Mouse (Mus musculus): ENCODE results near the gene Nt5dc3. TPM values are rescaled to one million over a fixed set of nuclear protein-coding genes. Genes with fewer than 3 reads are reported as not detected.

The Nt5dc3 gene
- 10 to 100 TPM; 83.9 to 93.6 TPM for total RNA-seq (2021)
- long read RNA-seq, experiment 1, full-length matches to known transcripts, result 19 of 38 reads
- long read RNA-seq, experiment 1, partial matches to known transcripts, result 3 of 38 reads
- long read RNA-seq, experiment 1, other reads (novel, unspliced or antisense), result 16 of 38 reads
- long read RNA-seq, experiment 2, full-length matches to known transcripts, result 24 of 33 reads
- long read RNA-seq, experiment 2, partial matches to known transcripts, result 2 of 33 reads
- long read RNA-seq, experiment 2, other reads (novel, unspliced or antisense), result 7 of 33 reads

DNA sequence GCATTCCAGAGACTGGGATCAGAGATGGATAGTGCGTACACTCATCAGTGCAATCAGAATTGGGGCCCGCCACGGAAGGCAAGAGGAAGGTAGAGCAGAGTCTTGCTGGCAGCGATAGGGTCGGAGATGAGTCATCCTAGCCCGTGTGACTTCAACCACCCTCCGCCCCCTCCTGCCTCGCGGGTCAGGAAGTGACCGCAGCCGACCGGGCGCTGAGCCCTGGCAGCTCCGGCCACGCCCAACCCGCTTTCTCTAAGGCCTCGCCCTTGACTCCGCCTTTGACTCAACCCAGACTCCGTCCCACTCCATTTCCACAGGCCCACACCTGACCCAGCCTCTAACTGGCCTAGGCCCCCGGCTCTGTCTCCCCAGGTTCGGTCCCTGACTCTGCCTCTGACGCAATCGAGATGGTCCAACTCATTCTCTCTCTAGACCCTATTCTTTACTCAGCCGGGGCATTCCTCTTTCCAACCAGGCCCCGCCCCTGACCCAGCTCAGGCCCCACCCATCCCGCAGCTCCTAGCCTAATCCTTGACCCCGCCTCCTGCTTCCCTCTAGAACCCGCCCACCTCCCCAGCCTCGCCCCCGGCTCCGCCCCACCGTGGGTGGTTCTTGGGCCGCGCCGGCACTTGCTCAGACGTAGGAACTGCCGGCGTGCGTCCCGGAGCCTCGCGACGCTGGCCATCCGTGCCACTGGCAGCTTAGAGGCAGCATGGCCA is at the start of gene Nt5dc3:
Gene Nt5dc3 (plus strand): TSS at position 608 of the 719 bp plus-strand sequence.
- intact Hi-C loops (cut with DNase I), result loop anchor here (1.0 to 10.0 kb wide), 5 partner anchors 40 to 709 kb away; partner anchors contain the start of genes Hsp90b1 and Ttc41
- no peak; the same call in 1 of the 2 replicates for TF ChIP-seq CTCF (IDR thresholded peaks at IDR 0.05)
- peak; percentile 91 to 93 for DNase-seq (ENCODE audit: extremely low spot score in 1 of 2, low spot score in 2 of 2)
- H3K27ac ChIP-seq, result peak within 1 kb of the TSS; percentile 86
- H3K4me3 ChIP-seq, result peak within 1 kb of the TSS; percentile 64

DNA sequence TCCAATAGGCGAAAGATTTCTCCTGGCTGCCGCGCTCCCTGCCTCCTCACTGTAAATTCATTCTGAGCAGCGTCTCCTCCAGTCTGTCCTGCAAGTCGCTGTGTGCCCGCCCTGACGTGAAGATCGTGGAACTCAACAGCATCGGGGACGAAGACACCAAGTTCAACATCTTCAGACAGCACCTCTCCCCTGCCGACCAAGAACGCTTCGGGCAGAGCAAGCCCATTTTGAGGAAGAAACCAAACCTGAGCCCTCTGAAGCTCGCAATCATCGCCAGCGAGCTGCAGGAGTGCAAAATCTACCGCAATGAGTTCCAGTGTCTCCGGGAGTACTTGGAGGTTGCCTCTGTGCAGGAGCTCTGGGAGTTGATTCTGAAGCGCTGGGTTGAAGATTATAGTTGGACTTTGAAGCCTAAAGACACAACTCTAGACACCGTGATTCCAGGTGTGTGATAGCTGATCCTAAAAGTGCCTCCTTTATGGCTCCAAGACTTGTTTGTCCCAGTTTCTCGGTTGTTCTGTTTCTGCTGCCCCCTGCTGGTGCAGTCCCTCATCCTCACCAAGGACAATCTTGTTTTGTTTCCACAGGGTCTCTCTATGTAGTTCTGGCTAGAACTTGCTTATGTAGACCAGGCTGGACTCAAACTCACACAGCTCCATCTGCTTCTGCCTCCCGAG is 47.8 kb upstream of the Nt5dc3 start:
- Histone ChIP-seq H3K27ac (peak overlapping the region; percentile 71), H3K4me3 (peak overlapping the region; percentile 53)
- intact Hi-C loops (cut with DNase I), result loop anchor here (2.0 to 5.0 kb wide), 3 partner anchors 24 to 94 kb away; partner anchors contain the start of gene Nt5dc3
- DNase-seq (ENCODE audit: extremely low spot score in 1 of 2, low spot score in 2 of 2), result peak; percentile 78 to 83
- TF ChIP-seq CTCF (IDR thresholded peaks at IDR 0.05), result peak; percentile 83

DNA sequence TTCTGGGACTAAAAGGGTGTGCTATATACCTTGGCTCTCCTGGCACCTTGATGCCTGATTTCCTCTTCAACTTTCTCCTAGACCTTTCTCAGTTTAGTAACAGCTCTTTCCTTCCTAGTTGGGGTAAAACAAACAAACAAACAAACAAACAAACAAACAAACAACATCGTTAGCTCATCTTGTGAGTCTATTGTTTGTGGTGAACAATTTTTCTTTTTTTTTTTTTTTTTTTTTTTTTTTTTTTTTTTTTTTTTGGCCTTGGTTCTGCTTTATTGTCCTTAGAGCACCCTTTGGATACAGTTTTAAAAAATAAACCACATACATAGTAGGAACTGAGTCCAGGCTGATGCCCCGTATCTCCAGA is 47.3 kb upstream of the Nt5dc3 start:
- intact Hi-C loops (cut with DNase I), result loop anchor here (2.0 to 5.0 kb wide), 3 partner anchors 25 to 94 kb away; partner anchors contain the start of gene Nt5dc3
- no peak for TF ChIP-seq CTCF (IDR thresholded peaks at IDR 0.05)
- DNase-seq (ENCODE audit: extremely low spot score in 1 of 2, low spot score in 2 of 2), result no peak
- no peak overlapping the region for H3K27ac ChIP-seq
- H3K4me3 ChIP-seq, result no peak overlapping the region

DNA sequence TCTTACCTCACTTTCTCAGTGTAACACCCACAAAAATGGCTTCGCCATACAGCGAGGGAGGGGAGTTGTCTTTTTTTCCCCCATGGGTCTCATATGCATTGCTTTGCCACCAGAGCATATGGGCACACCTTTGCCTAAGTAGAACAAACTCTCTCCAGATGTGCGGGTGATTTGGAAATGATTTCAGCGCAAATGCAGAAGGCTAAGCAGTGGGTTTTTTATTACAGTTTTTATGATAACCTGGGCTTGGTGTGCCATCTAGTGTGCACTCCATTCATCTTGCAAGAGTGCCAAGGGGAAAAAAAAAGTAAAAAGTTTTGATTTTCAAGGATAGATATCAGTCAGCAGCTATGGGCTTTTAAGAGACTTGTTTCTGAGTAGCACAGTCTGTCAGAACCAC is 43.8 kb upstream of the Nt5dc3 start:
- intact Hi-C loops (cut with DNase I), result no loop called here
- no peak overlapping the region for H3K4me3 ChIP-seq

DNA sequence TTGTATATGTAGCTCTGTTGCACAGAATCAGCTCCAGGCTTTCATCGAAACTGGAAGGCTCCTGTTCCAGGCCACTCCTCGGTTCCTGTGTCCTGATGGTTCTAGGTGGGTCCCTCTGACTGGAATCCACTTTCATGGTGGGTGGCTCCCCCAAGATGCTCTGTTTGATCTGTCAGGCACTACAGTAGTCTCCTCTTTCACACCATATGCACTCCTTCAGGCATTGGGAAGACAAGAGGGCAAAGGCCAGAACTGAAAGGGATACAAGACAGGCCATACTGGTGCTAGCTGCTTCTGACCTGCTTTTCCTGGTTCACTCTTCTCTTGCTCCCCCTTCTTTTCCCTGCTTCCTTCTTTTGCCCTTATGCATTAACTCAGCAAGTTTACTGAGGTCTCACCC is 35.9 kb upstream of the Nt5dc3 start:
- no peak for DNase-seq (ENCODE audit: extremely low spot score in 1 of 2, low spot score in 2 of 2)
- Histone ChIP-seq H3K4me3 (no peak overlapping the region), H3K27ac (no peak overlapping the region)
- intact Hi-C loops (cut with DNase I), result no loop called here
- TF ChIP-seq CTCF (IDR thresholded peaks at IDR 0.05), result no peak

More for the DNA sequence above, 43.8 kb upstream of the Nt5dc3 start:
- peak; percentile 6; the same call in 1 of the 2 replicates for TF ChIP-seq CTCF (IDR thresholded peaks at IDR 0.05)
- no peak for DNase-seq (ENCODE audit: extremely low spot score in 1 of 2, low spot score in 2 of 2)
- no peak overlapping the region for H3K27ac ChIP-seq

DNA sequence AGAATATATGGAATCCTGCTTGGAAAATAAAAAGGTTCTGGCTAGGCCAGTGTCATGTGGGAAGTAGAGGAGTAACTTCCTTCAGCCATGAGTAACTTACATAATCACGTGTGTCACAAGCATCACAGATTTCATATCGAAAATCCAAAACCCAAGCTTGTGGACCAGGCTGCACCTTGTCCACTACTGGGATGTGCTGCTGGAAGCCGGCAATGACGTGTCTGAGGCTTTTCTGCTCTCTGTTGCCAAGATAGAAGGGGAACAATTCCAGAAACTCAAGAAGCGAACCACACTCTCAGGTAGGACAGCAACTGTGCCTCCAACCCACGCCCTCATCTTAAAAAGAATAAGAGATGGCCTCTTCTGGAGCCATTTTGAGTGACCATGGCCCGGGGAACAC is 34.5 kb upstream of the Nt5dc3 start:
- intact Hi-C loops (cut with DNase I), result no loop called here
- DNase-seq (ENCODE audit: extremely low spot score in 1 of 2, low spot score in 2 of 2), result no peak
- no peak for TF ChIP-seq CTCF (IDR thresholded peaks at IDR 0.05)
- no peak overlapping the region for H3K27ac ChIP-seq
- H3K4me3 ChIP-seq, result no peak overlapping the region

DNA sequence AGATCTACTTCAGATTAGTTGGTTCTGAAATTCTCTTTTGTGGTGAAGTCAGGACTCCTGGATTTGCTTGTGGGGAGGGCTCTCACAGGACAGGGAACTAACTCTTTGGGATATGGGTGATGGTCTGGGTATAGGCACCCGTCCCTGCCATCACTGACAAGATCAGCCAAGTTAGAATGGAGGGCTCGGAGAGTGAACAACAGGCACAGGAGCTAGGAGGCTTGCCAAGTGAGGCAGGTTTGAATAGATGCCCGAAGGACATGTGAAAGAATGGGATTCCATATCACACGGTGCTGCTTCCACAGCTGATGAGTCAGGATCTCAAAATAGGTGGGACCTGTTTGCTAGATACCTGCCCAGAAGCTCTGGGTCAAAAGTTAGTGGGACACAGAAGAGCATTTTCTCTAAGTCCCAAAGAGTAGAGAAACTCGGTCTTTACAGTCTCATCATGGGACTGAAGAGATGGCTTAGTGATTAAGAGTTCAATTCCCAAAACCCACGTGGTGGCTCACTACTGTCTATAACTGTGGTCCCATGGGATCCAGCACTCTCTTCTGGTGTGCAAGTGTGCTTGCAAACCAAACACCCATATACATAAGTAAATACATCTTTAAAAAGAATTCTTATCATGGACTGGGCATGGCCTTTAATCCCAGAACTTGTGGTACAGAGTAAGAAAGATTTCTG is 22.8 kb upstream of the Nt5dc3 start:
- no peak for TF ChIP-seq CTCF (IDR thresholded peaks at IDR 0.05)
- no peak overlapping the region for H3K4me3 ChIP-seq
- H3K27ac ChIP-seq, result no peak overlapping the region
- intact Hi-C loops (cut with DNase I), result no loop called here
- DNase-seq (ENCODE audit: extremely low spot score in 1 of 2, low spot score in 2 of 2), result no peak

DNA sequence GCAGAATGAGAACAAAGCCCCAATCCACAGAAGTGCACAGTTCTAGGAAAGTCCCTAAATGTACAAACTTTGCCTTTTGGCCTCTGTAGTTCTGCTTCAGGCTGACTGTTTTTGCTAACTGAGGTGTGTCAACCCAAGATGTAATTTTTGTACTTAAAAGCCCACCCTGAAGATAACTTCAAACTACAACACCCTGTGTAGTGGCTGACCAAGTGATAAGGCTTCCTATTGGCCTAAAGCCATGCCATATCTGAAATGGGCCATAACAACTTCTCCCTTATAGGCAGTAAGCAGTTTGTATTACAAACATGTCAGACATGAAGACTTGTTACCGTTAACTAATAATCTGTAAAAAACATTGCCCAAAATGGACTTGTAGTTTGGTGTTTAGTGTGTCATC is 21.1 kb upstream of the Nt5dc3 start:
- intact Hi-C loops (cut with DNase I), result no loop called here
- no peak overlapping the region for H3K27ac ChIP-seq
- TF ChIP-seq CTCF (IDR thresholded peaks at IDR 0.05), result no peak
- no peak overlapping the region for H3K4me3 ChIP-seq
- no peak for DNase-seq (ENCODE audit: extremely low spot score in 1 of 2, low spot score in 2 of 2)

DNA sequence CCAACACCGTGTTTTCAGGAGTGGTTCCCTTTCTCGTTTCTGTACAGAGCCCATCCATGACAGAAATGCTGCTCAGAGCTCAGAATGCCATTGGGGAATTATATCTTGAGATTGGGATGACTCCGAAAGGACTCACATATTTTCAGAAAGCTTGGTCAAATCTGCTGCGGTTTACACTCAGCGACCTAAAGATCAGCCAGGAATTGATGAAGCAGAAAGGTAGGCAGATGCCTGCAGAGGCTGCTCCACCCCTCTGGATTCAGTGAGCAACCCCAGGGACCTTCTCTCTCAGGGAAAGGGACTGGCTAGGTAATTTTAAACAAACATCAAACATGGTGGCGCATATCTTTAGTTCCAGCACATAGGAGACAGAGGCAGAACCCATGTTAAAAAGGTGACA is 20.6 kb upstream of the Nt5dc3 start:
- Histone ChIP-seq H3K27ac (no peak overlapping the region), H3K4me3 (no peak overlapping the region)
- TF ChIP-seq CTCF (IDR thresholded peaks at IDR 0.05), result no peak
- intact Hi-C loops (cut with DNase I), result no loop called here
- no peak for DNase-seq (ENCODE audit: extremely low spot score in 1 of 2, low spot score in 2 of 2)

DNA sequence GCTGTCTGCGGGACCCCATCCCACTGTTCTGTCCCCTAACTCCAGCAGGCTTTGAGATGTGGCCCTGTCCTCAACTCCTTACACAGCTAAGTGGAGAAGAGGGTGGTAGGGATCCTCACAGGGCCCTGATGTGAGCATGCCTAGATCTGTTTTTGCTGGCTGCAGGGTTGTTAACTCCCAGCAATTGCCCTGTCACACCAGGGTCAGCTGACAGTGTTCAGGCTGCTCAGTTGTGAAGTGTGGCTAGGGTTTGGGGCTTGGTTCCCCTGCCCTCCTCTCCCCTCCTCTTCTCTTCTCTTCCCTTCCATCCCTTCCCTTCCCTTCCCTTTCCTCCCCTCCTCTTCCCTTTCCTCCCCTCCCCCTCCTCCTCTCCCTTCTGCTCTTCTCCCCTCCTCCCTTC is 17.6 kb upstream of the Nt5dc3 start:
- TF ChIP-seq CTCF (IDR thresholded peaks at IDR 0.05), result no peak
- no peak overlapping the region for H3K27ac ChIP-seq
- intact Hi-C loops (cut with DNase I), result no loop called here

DNA sequence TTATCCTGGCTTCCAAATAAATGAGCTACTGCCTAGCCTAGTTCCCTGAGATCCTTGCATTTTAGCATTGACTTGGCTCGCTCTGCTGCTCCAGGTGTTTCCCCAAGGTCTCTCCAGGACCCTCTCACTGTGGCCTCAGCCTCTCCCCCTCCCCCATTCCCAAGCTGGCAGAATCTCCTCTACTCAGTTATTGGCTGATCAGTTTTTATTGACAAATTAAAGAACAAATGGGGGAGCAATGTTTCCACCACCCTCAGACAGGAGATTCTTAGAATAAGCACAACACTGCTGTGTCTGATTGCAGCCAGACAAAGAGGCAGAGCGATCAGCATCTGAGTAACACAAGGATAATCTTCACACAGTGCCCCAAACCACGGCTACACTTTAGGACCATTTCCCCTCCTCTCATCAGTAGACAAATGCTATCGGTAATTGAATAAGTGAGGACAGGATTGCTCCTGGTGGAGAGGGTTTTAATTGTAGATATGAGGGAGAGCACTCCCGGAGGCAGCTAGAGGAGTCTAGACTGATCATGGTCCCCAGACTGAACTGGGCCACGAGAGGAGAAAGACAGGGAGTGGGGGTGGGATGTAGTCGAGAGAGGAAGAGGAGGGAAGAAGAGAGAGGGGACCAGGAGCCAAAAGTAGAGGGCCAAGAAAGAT is 17.0 kb upstream of the Nt5dc3 start:
- no peak overlapping the region for H3K4me3 ChIP-seq
- DNase-seq (ENCODE audit: extremely low spot score in 1 of 2, low spot score in 2 of 2), result no peak
- no peak for TF ChIP-seq CTCF (IDR thresholded peaks at IDR 0.05)
- no peak overlapping the region for H3K27ac ChIP-seq
- intact Hi-C loops (cut with DNase I), result no loop called here

More for the DNA sequence above, 17.6 kb upstream of the Nt5dc3 start:
- DNase-seq (ENCODE audit: extremely low spot score in 1 of 2, low spot score in 2 of 2), result no peak
- H3K4me3 ChIP-seq, result no peak overlapping the region

Measured in left cerebral cortex, adult 2 months (tissue).